Mouse (Mus musculus): Measurements from ENCODE around the gene Spsb2. TPM values are rescaled to one million over a fixed set of nuclear protein-coding genes. Genes with fewer than 3 reads are reported as not detected.

Spsb2 gene
- polyA plus RNA-seq, 1 experiment, result 12.1 TPM

GRCm38 (mm10) chr6:124835531-124835930, 27.1 kb downstream of the Spsb2 start:
- Histone ChIP-seq H3K4me1 (ENCODE audit: control insufficient read depth, insufficient read depth, low read length) (peaks cover 6% of the 10 kb centered on the region), H3K27ac (ENCODE audit: insufficient read depth, low read length) (no peak overlapping the region), H3K4me3 (replicated peaks; ENCODE audit: insufficient read depth, low read depth, low read length) (no peak overlapping the region), H3K27me3 (ENCODE audit: control insufficient read depth, insufficient read depth, low read length) (no peaks in the 10 kb centered on the region)
- WGBS, result 63% methylated on average over 10 of the region's 10 CpGs
- no peak for DNase-seq
- no peak for TF ChIP-seq POLR2A (IDR thresholded peaks at IDR 0.05; ENCODE audit: borderline replicate concordance, insufficient read depth, low read length)
- no peak for TF ChIP-seq CTCF (IDR thresholded peaks at IDR 0.05; ENCODE audit: borderline replicate concordance, insufficient read depth, low read depth, low read length)

- peaks cover 6% of the 10 kb centered on the region for H3K4me1 ChIP-seq (ENCODE audit: control insufficient read depth, insufficient read depth, low read length)
- WGBS, result 76% methylated on average over 7 of the region's 7 CpGs
Observed at GRCm38 (mm10) chr6:124836411-124836810, 27.9 kb downstream of the Spsb2 start.

GRCm38 (mm10) chr6:124839805-124840204, 31.3 kb downstream of the Spsb2 start:
- no peak for DNase-seq
- TF ChIP-seq POLR2A (IDR thresholded peaks at IDR 0.05; ENCODE audit: borderline replicate concordance, insufficient read depth, low read length), result no peak
- no peak for TF ChIP-seq CTCF (IDR thresholded peaks at IDR 0.05; ENCODE audit: borderline replicate concordance, insufficient read depth, low read depth, low read length)
- 9% methylated on average over 8 of the region's 8 CpGs for WGBS
- Histone ChIP-seq H3K4me3 (replicated peaks; ENCODE audit: insufficient read depth, low read depth, low read length) (no peak overlapping the region), H3K27ac (ENCODE audit: insufficient read depth, low read length) (no peak overlapping the region), H3K4me1 (ENCODE audit: control insufficient read depth, insufficient read depth, low read length) (peaks cover 6% of the 10 kb centered on the region), H3K27me3 (ENCODE audit: control insufficient read depth, insufficient read depth, low read length) (no peaks in the 10 kb centered on the region)

More at GRCm38 (mm10) chr6:124836411-124836810, 27.9 kb downstream of the Spsb2 start:
- H3K4me3 ChIP-seq (replicated peaks; ENCODE audit: insufficient read depth, low read depth, low read length), result no peak overlapping the region
- TF ChIP-seq CTCF (IDR thresholded peaks at IDR 0.05; ENCODE audit: borderline replicate concordance, insufficient read depth, low read depth, low read length), result no peak
- no peak for TF ChIP-seq POLR2A (IDR thresholded peaks at IDR 0.05; ENCODE audit: borderline replicate concordance, insufficient read depth, low read length)
- no peak for DNase-seq
- no peak overlapping the region for H3K27ac ChIP-seq (ENCODE audit: insufficient read depth, low read length)
- H3K27me3 ChIP-seq (ENCODE audit: control insufficient read depth, insufficient read depth, low read length), result no peaks in the 10 kb centered on the region

- no peak within 1 kb of the TSS for H3K27ac ChIP-seq (ENCODE audit: insufficient read depth, low read length)
- WGBS, result 25% methylated on average over 14 of the region's 15 CpGs
- H3K27me3 ChIP-seq (ENCODE audit: control insufficient read depth, insufficient read depth, low read length), result no peaks in the 10 kb centered on the region
- no peak within 1 kb of the TSS for H3K4me3 ChIP-seq (replicated peaks; ENCODE audit: insufficient read depth, low read depth, low read length)
- no peak for DNase-seq
- no peak for TF ChIP-seq POLR2A (IDR thresholded peaks at IDR 0.05; ENCODE audit: borderline replicate concordance, insufficient read depth, low read length)
- TF ChIP-seq CTCF (IDR thresholded peaks at IDR 0.05; ENCODE audit: borderline replicate concordance, insufficient read depth, low read depth, low read length), result no peak
- H3K4me1 ChIP-seq (ENCODE audit: control insufficient read depth, insufficient read depth, low read length), result peaks cover 6% of the 10 kb centered on the region
Observed at GRCm38 (mm10) chr6:124840241-124841167, 32.0 kb downstream of the Spsb2 start, which contains the start of gene Gnb3. Gene Gnb3, minus strand, starts transcription at chr6:124840275.

- H3K4me3 ChIP-seq (replicated peaks; ENCODE audit: insufficient read depth, low read depth, low read length), result no peak overlapping the region
- no peaks in the 10 kb centered on the region for H3K27me3 ChIP-seq (ENCODE audit: control insufficient read depth, insufficient read depth, low read length)
- DNase-seq, result peak; percentile 91 to 95
- no peak for TF ChIP-seq POLR2A (IDR thresholded peaks at IDR 0.05; ENCODE audit: borderline replicate concordance, insufficient read depth, low read length)
- TF ChIP-seq CTCF (IDR thresholded peaks at IDR 0.05; ENCODE audit: borderline replicate concordance, insufficient read depth, low read depth, low read length), result peak; percentile 90
- H3K4me1 ChIP-seq (ENCODE audit: control insufficient read depth, insufficient read depth, low read length), result no peaks in the 10 kb centered on the region; the same call in 1 of the 2 replicates
- WGBS, result 2% methylated on average over 9 of the region's 9 CpGs
- no peak overlapping the region; the same call in 1 of the 2 replicates for H3K27ac ChIP-seq (ENCODE audit: insufficient read depth, low read length)
Observed at GRCm38 (mm10) chr6:124847305-124847704, 38.8 kb downstream of the Spsb2 start.

GRCm38 (mm10) chr6:124850535-124850934, 42.1 kb downstream of the Spsb2 start:
- Histone ChIP-seq H3K4me3 (replicated peaks; ENCODE audit: insufficient read depth, low read depth, low read length) (no peak overlapping the region), H3K27me3 (ENCODE audit: control insufficient read depth, insufficient read depth, low read length) (no peaks in the 10 kb centered on the region), H3K27ac (ENCODE audit: insufficient read depth, low read length) (no peak overlapping the region), H3K4me1 (ENCODE audit: control insufficient read depth, insufficient read depth, low read length) (no peaks in the 10 kb centered on the region; the same call in 1 of the 2 replicates)
- WGBS, result 74% methylated on average over 8 of the region's 8 CpGs
- TF ChIP-seq CTCF (IDR thresholded peaks at IDR 0.05; ENCODE audit: borderline replicate concordance, insufficient read depth, low read depth, low read length) (no peak), POLR2A (IDR thresholded peaks at IDR 0.05; ENCODE audit: borderline replicate concordance, insufficient read depth, low read length) (no peak)
- DNase-seq, result no peak

- no peak for TF ChIP-seq POLR2A (IDR thresholded peaks at IDR 0.05; ENCODE audit: borderline replicate concordance, insufficient read depth, low read length)
- no peak for TF ChIP-seq CTCF (IDR thresholded peaks at IDR 0.05; ENCODE audit: borderline replicate concordance, insufficient read depth, low read depth, low read length)
- DNase-seq, result no peak
- Histone ChIP-seq H3K27me3 (ENCODE audit: control insufficient read depth, insufficient read depth, low read length) (no peaks in the 10 kb centered on the region), H3K4me1 (ENCODE audit: control insufficient read depth, insufficient read depth, low read length) (peaks cover 10% of the 10 kb centered on the region; the same call in 1 of the 2 replicates), H3K27ac (ENCODE audit: insufficient read depth, low read length) (no peak overlapping the region), H3K4me3 (replicated peaks; ENCODE audit: insufficient read depth, low read depth, low read length) (no peak overlapping the region)
- 67% methylated on average over 12 of the region's 12 CpGs for WGBS
Observed at GRCm38 (mm10) chr6:124854647-124855046, 46.2 kb downstream of the Spsb2 start.
